Mouse (Mus musculus) heart, embryonic 16.5 days (tissue): ENCODE results near the gene Tenm2. TPM values are rescaled to one million over a fixed set of nuclear protein-coding genes. Genes with fewer than 3 reads are reported as not detected.

Experiments
- ATAC-seq: fragments of 200-750 bp; cut with Nextera tagmentation; replicated peaks from 2 replicates; pipeline ENCODE4 v1.8.0; 2017; ENCODE audit warnings: moderate number of reproducible peaks; ENCODE audit not compliant: insufficient read depth, low FRiP score; ENCODE audit errors: extremely low read depth
- H3K27ac ChIP-seq: fragments of 300-500 bp; sonication (generic); 2 replicates; pipeline ENCODE4 v1.5.1; 2014; ENCODE audit warnings: mild to moderate bottlenecking, low read length, control low read depth, moderate library complexity
- H3K27me3 ChIP-seq: fragments of 300-500 bp; sonication (generic); 2 replicates; pipeline ENCODE4 v1.6.1; 2014; ENCODE audit warnings: low read length, mixed read lengths; ENCODE audit not compliant: control insufficient read depth, insufficient read depth
- H3K36me3 ChIP-seq: fragments of 300-500 bp; sonication (generic); 2 replicates; pipeline ENCODE4 v1.6.1; 2014; ENCODE audit not compliant: control insufficient read depth, insufficient read depth
- H3K4me1 ChIP-seq: fragments of 300-500 bp; sonication (generic); 2 replicates; pipeline ENCODE4 v1.6.1; 2014; ENCODE audit warnings: low read length, mixed read lengths; ENCODE audit not compliant: control insufficient read depth, insufficient read depth
- H3K4me2 ChIP-seq: fragments of 300-500 bp; sonication (generic); 2 replicates; pipeline ENCODE4 v1.6.1; 2014; ENCODE audit warnings: low read depth, mild to moderate bottlenecking, control low read depth, low read length
- H3K4me3 ChIP-seq: fragments of 300-500 bp; sonication (generic); 2 replicates; pipeline ENCODE4 v1.5.1; 2014; ENCODE audit warnings: mild to moderate bottlenecking, control low read depth, low read length
- H3K9ac ChIP-seq: fragments of 300-500 bp; sonication (generic); 2 replicates; pipeline ENCODE4 v1.6.1; 2014; ENCODE audit warnings: low read length, control low read depth
- H3K9me3 ChIP-seq: fragments of 300-500 bp; sonication (generic); replicated peaks from 2 replicates; pipeline ENCODE4 v1.6.1; 2016; ENCODE audit warnings: low read length; ENCODE audit not compliant: control insufficient read depth
- WGBS: fragments of 180-500 bp; shearing (Covaris S2); extraction: QIAGEN DNeasy Blood & Tissue Kit; methylation state at CpG from one replicate; pipeline ENCODE4 v1.1.7; 2014; 5-methylcytosine and 5-hydroxymethylcytosine counted together
- polyA plus RNA-seq: library from polyadenylated mRNA; unstranded; fragments of >200 nt; fragmentation: Nextera tagmentation; extraction: Ambion mirVana; gene quantifications from 2 replicates; pipeline ENCODE4 v1.2.1, GENCODE M21; 2015

The Tenm2 gene
- polyA plus RNA-seq, 1 experiment from 2014 or later: 0.71 TPM

GRCm38 (mm10) chr11:36410881-36411280, 824.9 kb downstream of the Tenm2 start:
- Histone ChIP-seq H3K36me3 (no peaks in the 10 kb centered on the region), H3K27me3 (no peaks in the 10 kb centered on the region), H3K27ac (no peak overlapping the region), H3K9me3 (no peaks in the 10 kb centered on the region), H3K4me2 (no peak overlapping the region), H3K4me3 (no peak overlapping the region), H3K4me1 (no peaks in the 10 kb centered on the region), H3K9ac (no peak overlapping the region)
- WGBS: 53% methylated on average over 13 of the region's 13 CpGs
- no peak for ATAC-seq

GRCm38 (mm10) chr11:36395803-36396710, 839.7 kb downstream of the Tenm2 start:
- no peak overlapping the region for H3K9ac ChIP-seq
- H3K4me2 ChIP-seq: no peak overlapping the region
- no peak overlapping the region for H3K4me3 ChIP-seq
- H3K27ac ChIP-seq: no peak overlapping the region
- 39% methylated on average over 12 of the region's 12 CpGs for WGBS
- no peaks in the 10 kb centered on the region for H3K9me3 ChIP-seq
- ATAC-seq: no peak
- H3K36me3 ChIP-seq: no peaks in the 10 kb centered on the region
- H3K27me3 ChIP-seq: no peaks in the 10 kb centered on the region
- peaks cover 5% of the 10 kb centered on the region for H3K4me1 ChIP-seq

GRCm38 (mm10) chr11:36384696-36385095, 851.1 kb downstream of the Tenm2 start:
- 80% methylated on average over 5 of the region's 5 CpGs for WGBS
- no peaks in the 10 kb centered on the region for H3K27me3 ChIP-seq
- no peak for ATAC-seq
- H3K9ac ChIP-seq: no peak overlapping the region
- no peak overlapping the region for H3K4me2 ChIP-seq
- no peak overlapping the region for H3K4me3 ChIP-seq
- H3K27ac ChIP-seq: no peak overlapping the region
- no peaks in the 10 kb centered on the region for H3K9me3 ChIP-seq
- H3K4me1 ChIP-seq: no peaks in the 10 kb centered on the region; the same call in 1 of the 2 replicates
- H3K36me3 ChIP-seq: no peaks in the 10 kb centered on the region

- no peak for ATAC-seq
- Histone ChIP-seq H3K27ac (peak overlapping the region; percentile 20), H3K27me3 (no peaks in the 10 kb centered on the region), H3K4me2 (peak overlapping the region; percentile 36), H3K9me3 (no peaks in the 10 kb centered on the region), H3K36me3 (no peaks in the 10 kb centered on the region), H3K9ac (no peak overlapping the region), H3K4me1 (peaks cover 7% of the 10 kb centered on the region; the same call in 1 of the 2 replicates), H3K4me3 (no peak overlapping the region)
- 50% methylated on average over 7 of the region's 7 CpGs for WGBS
These were observed 864.0 kb downstream of the Tenm2 start for GRCm38 (mm10) chr11:36371814-36372213.

GRCm38 (mm10) chr11:36365067-36365466, 870.7 kb downstream of the Tenm2 start:
- 91% methylated on average over 5 of the region's 5 CpGs for WGBS
- no peaks in the 10 kb centered on the region for H3K4me1 ChIP-seq
- ATAC-seq: no peak
- H3K4me2 ChIP-seq: no peak overlapping the region
- no peak overlapping the region for H3K4me3 ChIP-seq
- H3K36me3 ChIP-seq: no peaks in the 10 kb centered on the region
- H3K9me3 ChIP-seq: no peaks in the 10 kb centered on the region
- H3K9ac ChIP-seq: no peak overlapping the region
- no peaks in the 10 kb centered on the region for H3K27me3 ChIP-seq
- no peak overlapping the region for H3K27ac ChIP-seq

GRCm38 (mm10) chr11:36364441-36364840, 871.3 kb downstream of the Tenm2 start:
- Histone ChIP-seq H3K9ac (no peak overlapping the region), H3K27ac (no peak overlapping the region), H3K9me3 (no peaks in the 10 kb centered on the region), H3K4me2 (no peak overlapping the region), H3K4me1 (no peaks in the 10 kb centered on the region), H3K36me3 (no peaks in the 10 kb centered on the region), H3K27me3 (no peaks in the 10 kb centered on the region), H3K4me3 (no peak overlapping the region)
- WGBS: 51% methylated on average over 9 of the region's 9 CpGs
- ATAC-seq: no peak

- no peak overlapping the region for H3K4me3 ChIP-seq
- no peak for ATAC-seq
- no peak overlapping the region for H3K9ac ChIP-seq
- no peaks in the 10 kb centered on the region for H3K36me3 ChIP-seq
- no peak overlapping the region for H3K4me2 ChIP-seq
- no peak overlapping the region for H3K27ac ChIP-seq
- 91% methylated on average over 8 of the region's 8 CpGs for WGBS
- no peaks in the 10 kb centered on the region for H3K9me3 ChIP-seq
- H3K4me1 ChIP-seq: no peaks in the 10 kb centered on the region
- H3K27me3 ChIP-seq: no peaks in the 10 kb centered on the region
These were observed 873.2 kb downstream of the Tenm2 start for GRCm38 (mm10) chr11:36362514-36362913.

- no peaks in the 10 kb centered on the region for H3K36me3 ChIP-seq
- H3K27me3 ChIP-seq: no peaks in the 10 kb centered on the region
- 82% methylated on average over 1 of the region's 1 CpGs for WGBS
These were observed 882.5 kb downstream of the Tenm2 start for GRCm38 (mm10) chr11:36353252-36353651.

GRCm38 (mm10) chr11:36351752-36352151, 884.0 kb downstream of the Tenm2 start:
- 46% methylated on average over 6 of the region's 6 CpGs for WGBS

More at GRCm38 (mm10) chr11:36353252-36353651, 882.5 kb downstream of the Tenm2 start:
- H3K4me3 ChIP-seq: no peak overlapping the region
- no peak overlapping the region for H3K4me2 ChIP-seq
- no peak overlapping the region for H3K27ac ChIP-seq
- no peak overlapping the region for H3K9ac ChIP-seq
- H3K4me1 ChIP-seq: no peaks in the 10 kb centered on the region
- H3K9me3 ChIP-seq: no peaks in the 10 kb centered on the region
- no peak for ATAC-seq

More at GRCm38 (mm10) chr11:36351752-36352151, 884.0 kb downstream of the Tenm2 start:
- Histone ChIP-seq H3K9me3 (no peaks in the 10 kb centered on the region), H3K4me3 (no peak overlapping the region), H3K4me2 (no peak overlapping the region), H3K27ac (no peak overlapping the region), H3K9ac (no peak overlapping the region), H3K27me3 (no peaks in the 10 kb centered on the region), H3K36me3 (no peaks in the 10 kb centered on the region), H3K4me1 (no peaks in the 10 kb centered on the region)
- ATAC-seq: no peak
